Mouse (Mus musculus) testis, adult 2 months (tissue): ENCODE results near the gene Atp6v1c2. TPM values are rescaled to one million over a fixed set of nuclear protein-coding genes. Genes with fewer than 3 reads are reported as not detected.

ENCODE experiments used
- H3K27ac ChIP-seq: fragments of 200-500 bp; 2 replicates; pipeline ENCODE4 v1.5.1; 2012; ENCODE audit warnings: low read depth, low read length; ENCODE audit not compliant: control insufficient read depth, insufficient read depth
- H3K27me3 ChIP-seq: fragments of 200-500 bp; 2 replicates; pipeline ENCODE4 v1.6.1; 2012; ENCODE audit warnings: mild to moderate bottlenecking, low read length, moderate library complexity; ENCODE audit not compliant: control insufficient read depth, insufficient read depth
- H3K36me3 ChIP-seq: fragments of 200-500 bp; 2 replicates; pipeline ENCODE4 v1.6.1; 2012; ENCODE audit warnings: mild to moderate bottlenecking, low read length; ENCODE audit not compliant: control insufficient read depth, insufficient read depth
- H3K4me1 ChIP-seq: fragments of 200-500 bp; 2 replicates; pipeline ENCODE4 v1.6.1; 2012; ENCODE audit warnings: low read length; ENCODE audit not compliant: control insufficient read depth, insufficient read depth
- H3K4me3 ChIP-seq: fragments of 200-500 bp; 2 replicates; pipeline ENCODE4 v1.5.1; 2012; ENCODE audit warnings: low read depth, mild to moderate bottlenecking, low read length, moderate library complexity, mixed read lengths; ENCODE audit not compliant: control insufficient read depth
- CTCF ChIP-seq: fragments of 200-500 bp; IDR thresholded peaks from 2 replicates; pipeline ENCODE4 v1.5.1; 2012; ENCODE audit warnings: low read depth, mild to moderate bottlenecking, inconsistent platforms, low read length, moderate library complexity; ENCODE audit not compliant: control insufficient read depth, insufficient read depth, insufficient replicate concordance
- POLR2A ChIP-seq: fragments of 200-500 bp; IDR thresholded peaks from 2 replicates; pipeline ENCODE4 v1.6.1; 2012; ENCODE audit warnings: low read depth, mild to moderate bottlenecking, inconsistent platforms, low read length, moderate library complexity; ENCODE audit not compliant: control insufficient read depth
- polyA plus RNA-seq: library from polyadenylated mRNA; depleted of rRNA; stranded (reverse); fragments of >200 nt; gene quantifications from 2 replicates; pipeline ENCODE4 v1.2.3, GENCODE M21; 2012; rRNA removed

The Atp6v1c2 gene
- polyA plus RNA-seq, 1 experiment: 1.0 TPM

GRCm38 (mm10) chr12:17238588-17239427 lies 90.4 kb downstream of the Atp6v1c2 start:
- TF ChIP-seq POLR2A: no peak
- TF ChIP-seq CTCF: no peak
- Histone ChIP-seq H3K36me3 (no peaks in the 10 kb centered on the region), H3K27ac (no peak overlapping the region), H3K27me3 (no peaks in the 10 kb centered on the region), H3K4me1 (peaks cover 3% of the 10 kb centered on the region), H3K4me3 (no peak overlapping the region)

- TF ChIP-seq POLR2A (no peak), CTCF (no peak)
- Histone ChIP-seq H3K36me3 (no peaks in the 10 kb centered on the region), H3K27ac (no peak overlapping the region), H3K4me1 (peaks cover 3% of the 10 kb centered on the region), H3K4me3 (no peak overlapping the region), H3K27me3 (no peaks in the 10 kb centered on the region)
These were observed 93.4 kb downstream of the Atp6v1c2 start for GRCm38 (mm10) chr12:17235535-17236313.

Other genes starting within 250 kb of the Atp6v1c2 start
- 0.59 and 0.78 TPM in 2 replicates for gene Kcnf1, start 152.5 kb downstream of the Atp6v1c2 start, polyA plus RNA-seq
- 97.2 and 119 TPM in 2 replicates for gene Pdia6, start 62.8 kb downstream of the Atp6v1c2 start, polyA plus RNA-seq
- gene Nol10, start 19.1 kb upstream of the Atp6v1c2 start, polyA plus RNA-seq: 3.8 and 4.0 TPM in 2 replicates
- 384 and 398 TPM in 2 replicates for gene Odc1, start 215.4 kb upstream of the Atp6v1c2 start, polyA plus RNA-seq